Mouse (Mus musculus) ES-Bruce4 (cell line): ENCODE measurements around the gene Sec1. TPM values are rescaled to one million over a fixed set of nuclear protein-coding genes. Genes with fewer than 3 reads are reported as not detected.

Experiments
- H3K27ac ChIP-seq: 2 replicates; pipeline ENCODE4 v1.5.1; 2012; ENCODE audit warnings: low read length, inconsistent platforms; ENCODE audit not compliant: insufficient read depth
- H3K27me3 ChIP-seq: 2 replicates; pipeline ENCODE4 v1.6.1; 2012; ENCODE audit warnings: mild to moderate bottlenecking, low read length, inconsistent platforms; ENCODE audit not compliant: control insufficient read depth, poor library complexity, insufficient read depth, severe bottlenecking
- H3K36me3 ChIP-seq: 2 replicates; pipeline ENCODE4 v1.6.1; 2012; ENCODE audit warnings: inconsistent platforms, mild to moderate bottlenecking, low read length, moderate library complexity; ENCODE audit not compliant: control insufficient read depth, poor library complexity, insufficient read depth, severe bottlenecking
- H3K4me1 ChIP-seq: one replicate; pipeline ENCODE4 v1.8.1; 2011; ENCODE audit warnings: low read length; ENCODE audit not compliant: control insufficient read depth, insufficient read depth
- H3K4me3 ChIP-seq: 2 replicates; pipeline ENCODE4 v1.5.1; 2011; ENCODE audit warnings: low read depth, mild to moderate bottlenecking, low read length
- H3K9ac ChIP-seq: 2 replicates; pipeline ENCODE4 v1.6.1; 2012; ENCODE audit warnings: low read depth, mild to moderate bottlenecking, inconsistent platforms; ENCODE audit not compliant: poor library complexity, severe bottlenecking
- H3K9me3 ChIP-seq: replicated peaks from 2 replicates; pipeline ENCODE4 v1.6.1; 2012; ENCODE audit warnings: mild to moderate bottlenecking, low read length, inconsistent platforms; ENCODE audit not compliant: control insufficient read depth, poor library complexity, insufficient read depth, severe bottlenecking
- CTCF ChIP-seq: IDR thresholded peaks from one replicate; pipeline ENCODE4 v1.8.1; 2011; ENCODE audit warnings: low read depth, low read length
- EP300 ChIP-seq: IDR thresholded peaks from 2 replicates; pipeline ENCODE4 v1.6.1; 2011; ENCODE audit warnings: low read depth, low read length; ENCODE audit not compliant: insufficient read depth
- POLR2A ChIP-seq: IDR thresholded peaks from one replicate; pipeline ENCODE4 v1.8.1; 2011; ENCODE audit warnings: low read length; ENCODE audit not compliant: insufficient read depth
- polyA plus RNA-seq: library from polyadenylated mRNA; stranded (reverse); fragments of >200 nt; gene quantifications from 2 replicates; pipeline ENCODE4 v1.2.4, GENCODE M21; 2011; ENCODE audit warnings: low read depth; ENCODE audit not compliant: missing spikeins, insufficient read depth, insufficient read length

Sec1 gene
- polyA plus RNA-seq, 1 experiment = 1.4 TPM

DNA sequence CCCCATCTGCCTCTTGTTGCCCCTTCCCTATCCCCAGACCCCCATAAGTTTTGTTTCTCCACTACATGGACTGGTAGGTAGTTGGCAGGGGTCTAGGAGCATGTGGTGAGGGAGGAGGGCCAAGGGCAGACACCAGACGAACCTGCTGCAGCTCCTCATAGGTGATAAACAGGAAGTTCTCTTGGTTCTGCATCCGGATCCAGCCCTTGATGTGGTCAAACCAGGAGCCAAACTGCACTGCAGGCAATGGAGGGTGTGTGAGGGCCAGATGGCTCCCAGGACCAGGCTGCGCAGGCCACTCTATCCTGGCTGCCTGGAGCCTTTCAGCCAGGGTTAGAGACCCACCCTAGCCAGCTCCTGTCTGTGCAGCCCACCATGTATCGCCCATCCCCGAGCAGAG lies 39.3 kb upstream of the Sec1 start:
- no peak overlapping the region for H3K4me3 ChIP-seq
- H3K36me3 ChIP-seq = no peaks in the 10 kb centered on the region
- H3K27ac ChIP-seq = no peak overlapping the region
- no peak overlapping the region for H3K9ac ChIP-seq
- no peaks in the 10 kb centered on the region for H3K9me3 ChIP-seq
- no peaks in the 10 kb centered on the region for H3K27me3 ChIP-seq
- H3K4me1 ChIP-seq = peaks cover 4% of the 10 kb centered on the region
- no peak for TF ChIP-seq EP300
- TF ChIP-seq CTCF = no peak
- no peak for TF ChIP-seq POLR2A

DNA sequence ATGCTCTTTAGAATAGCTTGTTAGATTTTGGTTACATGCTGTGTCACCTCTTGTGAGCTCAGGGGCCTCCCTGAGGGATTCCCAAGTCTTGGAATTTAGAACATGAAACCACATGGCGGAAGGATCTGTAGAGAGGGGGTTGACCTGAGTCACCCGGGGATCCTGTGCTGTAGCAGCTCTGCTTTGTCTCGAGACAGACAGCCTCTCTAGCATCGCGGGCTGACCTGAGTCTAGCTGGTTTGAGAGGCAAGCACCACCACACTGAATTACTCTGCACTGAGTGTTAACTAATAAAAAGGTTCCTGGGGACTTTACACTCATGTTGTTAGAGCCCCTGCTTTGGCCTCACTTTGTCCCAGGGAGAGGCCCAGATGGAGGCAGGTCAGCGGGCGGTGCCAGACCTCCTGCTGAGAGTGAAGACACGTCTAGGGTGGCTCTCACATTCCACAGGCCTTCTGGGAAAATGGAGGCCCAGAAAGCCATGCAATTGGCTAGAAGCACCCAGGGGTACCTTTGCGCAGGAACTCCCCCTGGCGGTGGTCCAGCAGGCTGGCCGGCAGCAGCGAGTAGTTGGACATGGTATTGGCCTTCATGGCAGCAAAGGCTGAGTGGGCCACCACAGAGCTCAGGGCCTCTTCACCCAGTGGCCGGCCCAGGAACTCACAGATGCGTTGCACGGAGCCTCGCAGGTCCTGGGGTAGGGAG lies 36.7 kb upstream of the Sec1 start:
- Histone ChIP-seq H3K27me3 (no peaks in the 10 kb centered on the region), H3K4me1 (peaks cover 4% of the 10 kb centered on the region), H3K9ac (no peak overlapping the region), H3K4me3 (no peak overlapping the region), H3K9me3 (no peaks in the 10 kb centered on the region), H3K27ac (no peak overlapping the region; the same call in 1 of the 2 replicates), H3K36me3 (no peaks in the 10 kb centered on the region; the same call in 1 of the 2 replicates)
- TF ChIP-seq CTCF = peak; percentile 90
- no peak for TF ChIP-seq EP300
- no peak for TF ChIP-seq POLR2A

DNA sequence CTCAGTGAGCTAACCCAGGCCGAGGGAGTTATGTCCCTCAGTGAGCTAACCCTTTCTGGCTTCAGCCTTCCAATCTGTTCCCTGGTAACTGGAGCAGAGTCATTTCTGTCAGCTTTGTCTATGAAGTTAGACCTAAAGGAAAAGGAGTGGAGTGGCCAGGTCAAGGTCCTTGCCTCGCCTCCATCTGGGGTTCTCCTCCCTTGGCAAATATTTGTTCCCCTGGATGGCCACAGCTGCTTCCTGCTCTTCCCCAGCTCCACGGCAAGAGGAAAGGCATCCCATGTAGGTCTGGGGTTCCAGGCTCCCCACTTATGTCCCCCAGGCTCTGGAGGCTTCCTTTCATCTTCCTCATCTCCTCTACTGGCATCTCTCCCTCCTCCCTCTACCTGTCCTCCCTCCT lies 33.4 kb upstream of the Sec1 start:
- TF ChIP-seq EP300 (no peak), CTCF (no peak), POLR2A (no peak)
- H3K9ac ChIP-seq = no peak overlapping the region
- peaks cover 4% of the 10 kb centered on the region; the same call in 1 of the 2 replicates for H3K36me3 ChIP-seq
- H3K27me3 ChIP-seq = no peaks in the 10 kb centered on the region
- H3K4me1 ChIP-seq = peaks cover 3% of the 10 kb centered on the region
- H3K27ac ChIP-seq = no peak overlapping the region
- no peak overlapping the region for H3K4me3 ChIP-seq
- no peaks in the 10 kb centered on the region for H3K9me3 ChIP-seq

DNA sequence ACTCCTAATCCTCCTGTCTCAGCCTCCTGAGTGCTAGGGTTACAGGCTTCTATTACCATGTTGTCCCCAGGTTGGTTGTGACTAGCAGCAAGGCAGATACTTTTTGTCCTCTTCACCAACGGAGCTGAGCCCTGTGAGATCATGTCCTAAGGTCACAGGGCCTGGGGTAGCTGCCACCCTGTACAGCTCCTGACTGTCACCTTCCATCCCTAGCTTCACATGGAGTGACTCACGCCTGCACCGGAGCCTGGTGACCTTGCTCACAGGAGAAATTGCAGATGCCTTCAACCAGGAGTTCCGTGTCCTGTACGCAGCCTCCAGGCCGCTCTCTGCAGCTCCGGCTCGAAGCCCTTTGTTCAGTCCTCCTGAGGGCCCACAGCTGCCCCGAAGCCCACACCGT lies 32.2 kb upstream of the Sec1 start:
- TF ChIP-seq POLR2A = no peak
- TF ChIP-seq EP300 = no peak
- no peak for TF ChIP-seq CTCF
- Histone ChIP-seq H3K27ac (no peak overlapping the region), H3K36me3 (peaks cover 9% of the 10 kb centered on the region; the same call in 1 of the 2 replicates), H3K27me3 (no peaks in the 10 kb centered on the region), H3K9me3 (no peaks in the 10 kb centered on the region), H3K9ac (no peak overlapping the region), H3K4me3 (no peak overlapping the region), H3K4me1 (peaks cover 3% of the 10 kb centered on the region)

DNA sequence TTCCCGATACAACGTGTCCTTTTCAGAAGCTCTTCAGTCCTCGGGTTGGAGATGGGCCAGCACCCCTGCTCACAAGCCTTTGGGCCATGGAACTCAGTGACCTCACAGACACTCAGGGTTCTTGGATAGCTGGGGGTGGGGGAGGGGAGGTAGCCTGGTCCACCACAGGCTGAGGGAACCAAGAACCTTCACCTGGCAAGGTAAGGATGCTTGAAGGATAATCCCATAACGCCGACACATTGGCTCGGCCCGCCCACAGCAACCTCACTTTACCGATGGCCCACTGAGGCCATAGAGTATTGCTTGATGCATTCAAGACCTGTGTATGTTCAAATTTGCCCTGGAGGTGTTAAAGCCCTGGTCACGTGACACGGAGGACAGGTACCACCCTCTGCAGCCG lies 31.5 kb upstream of the Sec1 start, which contains the start of gene Spaca4:
Gene Spaca4, minus strand, starts transcription at position 101 of the 400 bp plus-strand sequence.
- Histone ChIP-seq H3K27ac (no peak within 1 kb of the TSS), H3K27me3 (no peaks in the 10 kb centered on the region), H3K9me3 (no peaks in the 10 kb centered on the region), H3K4me1 (peaks cover 3% of the 10 kb centered on the region), H3K36me3 (peaks cover 12% of the 10 kb centered on the region; the same call in 1 of the 2 replicates), H3K9ac (no peak within 1 kb of the TSS), H3K4me3 (no peak within 1 kb of the TSS)
- no peak for TF ChIP-seq POLR2A
- no peak for TF ChIP-seq EP300
- TF ChIP-seq CTCF = no peak

DNA sequence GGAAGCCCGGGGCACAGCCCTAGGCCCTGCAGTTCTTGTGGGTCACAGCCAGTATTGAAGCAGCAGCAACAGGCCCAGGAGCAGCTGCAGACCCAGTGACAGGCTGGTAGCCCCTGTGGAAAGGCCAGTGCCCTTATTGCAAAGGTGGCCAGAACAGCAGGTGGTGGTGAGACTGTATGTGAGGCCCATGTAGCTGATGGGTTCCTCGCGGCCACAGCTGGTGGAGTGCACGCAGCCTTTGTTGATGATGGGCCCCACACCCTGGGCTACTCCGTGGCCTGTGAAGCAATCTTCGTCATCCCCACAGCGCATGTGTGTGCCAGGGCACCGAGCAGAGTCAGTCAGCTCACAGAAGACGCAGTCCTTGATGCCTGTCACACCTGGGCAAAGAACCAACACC lies 30.9 kb upstream of the Sec1 start:
- Histone ChIP-seq H3K36me3 (peaks cover 16% of the 10 kb centered on the region; the same call in 1 of the 2 replicates), H3K27ac (no peak overlapping the region), H3K9me3 (no peaks in the 10 kb centered on the region), H3K9ac (no peak overlapping the region), H3K4me3 (no peak overlapping the region), H3K27me3 (no peaks in the 10 kb centered on the region), H3K4me1 (no peaks in the 10 kb centered on the region)
- TF ChIP-seq POLR2A (no peak), EP300 (no peak), CTCF (no peak)
